Mouse (Mus musculus): Measurements from ENCODE around the gene C1qtnf2. TPM values are rescaled to one million over a fixed set of nuclear protein-coding genes. Genes with fewer than 3 reads are reported as not detected.

Gene C1qtnf2
- 10 to 100 TPM; 27.9 to 31.1 TPM for total RNA-seq (2021)
- long read RNA-seq, experiment 1, transcript C1qtnf2-201 (4 exons, 1,211 nt): major isoform, 32 of 32 reads
- long read RNA-seq, experiment 1, partial matches to known transcripts: 0 of 32 reads
- long read RNA-seq, experiment 1, other reads (novel, unspliced or antisense): 0 of 32 reads
- long read RNA-seq, experiment 2, transcript C1qtnf2-201 (4 exons, 1,211 nt): major isoform, 37 of 39 reads
- long read RNA-seq, experiment 2, partial matches to known transcripts: 0 of 39 reads
- long read RNA-seq, experiment 2, other reads (novel, unspliced or antisense): 1 of 39 reads

DNA sequence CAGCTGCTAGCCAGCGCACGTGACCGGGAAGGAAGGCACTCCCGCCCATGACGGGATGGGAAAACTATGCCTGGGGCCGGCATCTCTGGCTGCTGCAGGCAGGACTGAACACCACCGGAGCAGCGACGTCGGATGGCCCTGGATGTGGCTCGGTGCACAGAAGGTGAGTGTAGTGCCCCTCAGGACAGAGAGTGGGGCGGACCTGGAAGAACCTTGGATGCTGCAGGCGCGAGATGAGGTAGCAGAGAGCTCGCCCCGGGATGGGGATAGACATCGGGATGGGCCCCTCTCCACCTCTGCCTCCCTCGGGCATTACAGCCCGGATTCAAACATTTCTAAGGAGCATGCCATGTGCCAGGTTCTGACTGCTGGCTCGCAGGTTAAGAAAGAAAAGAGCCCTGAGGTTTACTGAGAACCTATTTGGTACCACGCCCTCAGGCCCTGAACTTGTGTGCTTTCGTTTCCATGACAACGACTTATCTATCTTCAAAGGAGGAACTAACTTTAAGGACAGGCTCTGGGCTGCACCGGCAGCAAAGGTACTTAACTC lies at the start of gene C1qtnf2:
Gene C1qtnf2, plus strand, starts transcription at position 52 of the 550 bp plus-strand sequence.
- DNase-seq: peak; percentile 63

DNA sequence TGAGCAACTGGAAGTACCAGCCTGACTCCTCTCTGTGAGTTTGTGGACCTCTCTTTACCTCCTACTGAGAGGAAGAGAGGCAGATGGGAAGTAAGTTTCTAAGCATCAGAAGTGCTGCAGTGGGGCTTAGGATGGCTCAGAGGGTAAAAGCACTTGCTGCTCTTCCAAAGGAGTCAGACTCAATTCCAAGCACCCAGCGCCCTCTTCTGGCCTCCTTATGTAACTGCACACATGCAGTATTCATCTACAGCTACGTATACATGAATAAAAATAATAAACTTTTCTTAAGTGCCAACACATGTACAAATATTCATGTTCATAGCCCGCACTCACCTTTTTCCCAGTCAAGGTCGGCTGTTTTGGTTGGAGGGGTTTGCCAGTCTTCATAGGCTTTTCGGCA lies 49.7 kb upstream of the C1qtnf2 start:
- no peak for DNase-seq

DNA sequence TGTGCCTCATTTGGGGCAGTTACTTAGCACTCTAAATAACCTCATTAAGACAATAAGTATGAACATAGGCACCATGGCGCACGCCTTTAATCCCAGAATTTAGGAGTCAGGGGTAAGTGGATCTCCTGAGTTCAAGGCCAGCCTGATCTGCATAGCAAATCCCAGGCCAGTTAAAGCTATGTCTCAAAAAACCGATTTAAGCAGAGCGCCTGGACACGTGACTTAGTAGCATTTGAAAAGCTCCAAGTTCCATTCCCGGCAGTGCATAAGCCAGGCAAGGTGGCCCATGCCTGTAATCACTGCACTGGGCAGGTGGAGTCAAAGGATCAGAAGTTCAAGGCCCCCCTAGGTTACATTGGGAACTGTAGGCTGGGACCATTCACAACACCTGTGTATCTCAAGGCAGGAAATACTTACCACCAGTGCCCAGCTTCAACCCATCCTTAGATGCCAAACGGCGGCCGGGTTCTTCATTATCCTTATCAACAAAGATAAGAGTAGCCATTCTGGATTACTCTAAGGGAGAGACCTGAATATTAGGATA lies 48.8 kb upstream of the C1qtnf2 start:
- DNase-seq: no peak

DNA sequence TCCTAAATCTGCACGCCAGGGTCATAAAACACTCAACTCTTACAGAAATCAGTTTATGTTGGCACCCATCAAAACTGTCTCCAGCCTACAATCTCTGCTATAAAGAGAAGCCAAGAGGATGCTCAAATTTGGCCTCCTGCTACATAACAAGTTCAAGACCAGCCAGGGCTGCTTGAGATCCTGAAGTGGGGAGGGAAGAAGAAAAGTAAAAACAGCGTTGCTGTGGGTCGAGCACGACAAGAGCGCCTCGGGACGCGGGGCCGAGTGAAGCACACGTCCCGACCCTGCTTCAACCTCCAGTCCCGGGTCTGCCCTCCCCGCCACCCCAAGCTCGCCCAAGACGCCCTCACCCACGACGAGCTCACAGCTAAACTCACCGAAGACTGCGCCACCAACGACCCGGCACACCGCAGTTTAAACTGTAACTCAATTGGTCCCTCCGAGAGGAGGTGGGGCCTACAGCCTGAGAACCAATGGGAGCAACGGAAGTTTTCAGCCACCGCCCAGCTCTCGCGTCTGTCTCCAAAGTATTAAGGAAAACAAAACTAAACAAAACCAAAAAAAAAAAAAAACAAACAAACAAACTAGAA lies 48.2 kb upstream of the C1qtnf2 start, which contains the start of gene Pttg1:
Gene Pttg1, minus strand, starts transcription at position 428 of the 590 bp plus-strand sequence.
- DNase-seq: peak; percentile 61

DNA sequence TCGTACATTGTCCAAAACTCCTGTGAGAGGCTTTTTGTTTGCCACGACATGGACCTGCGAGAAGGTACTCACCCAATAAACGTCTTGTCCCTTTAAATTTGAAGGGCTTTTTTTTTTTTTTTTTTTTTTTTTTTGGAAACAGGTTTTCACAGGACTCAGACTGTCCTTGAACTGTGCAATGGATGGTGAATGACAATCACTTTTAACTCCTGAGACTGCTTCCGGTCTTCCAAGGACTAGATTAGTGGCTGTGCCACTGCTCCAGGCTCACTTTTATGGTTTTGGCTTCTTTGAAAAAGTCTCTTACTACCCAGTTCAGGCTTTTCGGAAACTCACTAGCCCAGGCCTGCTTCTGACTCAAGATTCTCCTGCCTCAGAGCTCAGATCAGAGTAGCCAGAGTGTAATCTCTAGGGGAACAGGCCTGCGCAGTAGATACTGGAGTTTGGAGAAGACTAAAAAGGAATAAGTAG lies 47.6 kb upstream of the C1qtnf2 start:
- no peak for DNase-seq

DNA sequence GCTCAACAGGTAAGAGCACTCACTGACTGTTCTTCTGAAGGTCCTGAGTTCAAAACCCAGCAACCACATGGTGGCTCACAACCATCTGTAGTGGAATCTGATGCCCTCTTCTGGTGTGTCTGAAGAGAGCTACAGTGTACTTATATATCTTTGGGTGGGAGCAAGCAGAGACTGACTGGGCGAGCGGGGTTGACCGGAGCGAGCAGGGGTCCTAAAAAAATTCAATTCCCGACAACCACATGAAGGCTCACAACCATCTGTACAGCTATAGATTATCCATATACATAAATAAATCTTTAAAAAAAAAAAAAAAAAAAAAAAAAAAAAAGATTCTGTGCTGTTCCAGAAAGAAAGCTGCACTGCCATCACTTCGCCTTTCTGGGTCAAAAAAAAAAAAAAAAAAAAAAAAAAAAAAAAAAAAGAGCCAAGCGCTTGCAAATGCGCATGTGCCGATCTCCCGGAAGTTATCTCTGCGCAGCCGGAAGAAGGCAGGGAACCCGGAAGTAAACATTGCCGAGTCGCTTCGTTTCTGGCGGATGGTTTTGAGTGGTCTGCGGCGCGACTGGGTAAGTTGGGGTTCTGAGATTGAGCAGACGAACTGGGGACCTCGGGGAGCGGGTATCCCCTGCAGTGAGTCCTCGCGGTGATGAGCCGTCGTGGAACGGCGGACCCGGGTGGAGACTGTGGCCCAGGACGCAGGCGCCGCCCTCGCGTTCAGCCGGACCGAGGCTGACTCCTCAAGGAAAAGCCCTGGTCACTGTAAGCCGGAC lies 40.6 kb upstream of the C1qtnf2 start, which contains the start of gene Slu7:
Gene Slu7, plus strand, starts transcription at position 491 of the 770 bp plus-strand sequence.
- DNase-seq: peak; percentile 67

DNA sequence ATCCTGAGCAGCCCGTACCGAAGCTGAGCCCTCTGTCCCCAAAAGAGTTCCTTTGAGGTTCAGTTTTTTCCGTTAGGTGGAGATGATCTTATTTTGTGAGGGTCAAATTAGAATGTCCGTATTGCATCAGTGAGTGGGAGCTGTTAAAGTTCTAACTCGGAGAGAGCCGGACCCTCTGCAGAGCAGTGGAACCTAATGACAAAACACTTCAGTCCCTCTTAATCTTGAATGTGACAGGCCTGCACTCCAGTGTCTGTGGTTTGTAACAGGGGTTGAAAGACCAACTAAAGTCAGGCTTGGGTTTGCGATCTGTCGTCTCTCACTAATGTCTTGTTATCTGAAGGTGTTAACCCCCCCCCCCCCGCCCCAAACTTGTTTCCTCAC lies 40.1 kb upstream of the C1qtnf2 start:
- no peak for DNase-seq

DNA sequence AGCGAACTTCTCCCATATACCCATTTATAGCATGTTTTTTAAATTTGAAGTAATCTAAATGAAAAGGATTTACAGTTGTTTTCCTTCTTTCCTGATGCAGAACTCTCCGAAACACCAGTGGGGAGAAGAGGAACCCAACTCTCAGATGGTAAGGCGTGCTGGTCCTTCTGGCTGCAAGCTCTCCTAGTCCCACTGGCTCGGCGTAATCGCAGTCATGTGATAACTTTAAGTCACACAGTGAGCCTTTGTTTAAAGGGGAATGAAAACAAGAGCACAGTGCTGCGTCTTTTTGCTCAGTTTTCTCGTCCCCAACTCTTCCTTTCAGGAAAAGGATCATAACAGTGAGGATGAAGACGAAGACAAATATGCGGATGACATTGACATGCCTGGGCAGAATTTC lies 33.0 kb upstream of the C1qtnf2 start:
- no peak for DNase-seq

DNA sequence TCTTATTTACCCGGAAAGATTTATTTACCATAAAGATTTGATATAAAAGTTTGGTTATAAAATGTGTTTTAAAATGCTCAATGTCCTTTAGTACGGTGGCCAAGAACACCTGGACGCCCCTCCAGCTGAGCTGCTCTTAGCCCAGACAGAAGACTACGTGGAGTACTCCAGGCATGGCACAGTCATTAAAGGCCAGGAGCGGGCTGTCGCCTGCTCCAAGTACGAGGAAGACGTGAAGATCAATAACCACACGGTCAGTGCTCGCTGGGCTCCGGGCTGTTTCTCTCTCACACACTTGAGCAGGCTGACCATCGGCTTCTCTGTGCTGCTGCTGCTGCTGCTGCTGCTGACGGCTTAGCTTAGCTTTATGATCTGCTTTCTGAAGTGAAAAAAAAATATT lies 30.9 kb upstream of the C1qtnf2 start:
- no peak for DNase-seq

DNA sequence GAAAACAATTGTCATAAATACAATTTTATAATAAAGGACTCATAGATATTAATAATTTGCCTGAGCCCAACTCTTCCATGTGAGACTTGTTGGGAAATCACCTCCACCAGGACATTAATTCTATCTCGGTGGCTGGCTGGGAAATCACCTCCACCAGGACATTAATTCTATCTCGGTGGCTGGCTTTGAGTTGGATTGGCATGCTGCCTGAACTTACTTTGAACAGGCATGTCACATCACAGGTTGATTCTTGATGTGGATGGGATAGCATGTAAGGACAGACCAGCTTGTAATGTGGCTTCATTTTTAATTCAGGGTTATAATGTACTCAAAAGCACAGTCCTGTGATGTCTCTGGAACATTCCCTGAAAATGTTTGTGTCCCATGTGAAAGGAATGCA lies 24.2 kb upstream of the C1qtnf2 start:
- DNase-seq: no peak

DNA sequence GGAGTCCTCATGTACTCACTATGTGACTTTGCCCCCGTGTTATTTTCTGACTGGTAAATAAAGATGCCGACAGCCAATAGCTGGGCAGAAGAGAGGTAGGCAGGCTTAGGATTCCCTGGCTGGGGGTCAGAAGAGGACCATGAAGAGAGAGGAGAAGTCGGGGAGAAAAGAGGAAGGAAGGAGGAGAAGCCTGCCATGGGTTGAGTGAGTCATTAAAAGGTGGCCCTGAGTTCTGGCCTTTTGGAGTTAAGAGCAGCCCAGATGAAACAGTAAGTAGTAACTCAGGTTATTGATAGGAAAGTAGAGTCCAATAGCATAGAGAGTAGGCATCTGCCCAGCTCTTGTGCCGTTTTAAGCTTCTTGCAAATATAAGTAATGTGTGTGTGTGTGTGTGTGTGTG lies 22.8 kb upstream of the C1qtnf2 start:
- DNase-seq: no peak

DNA sequence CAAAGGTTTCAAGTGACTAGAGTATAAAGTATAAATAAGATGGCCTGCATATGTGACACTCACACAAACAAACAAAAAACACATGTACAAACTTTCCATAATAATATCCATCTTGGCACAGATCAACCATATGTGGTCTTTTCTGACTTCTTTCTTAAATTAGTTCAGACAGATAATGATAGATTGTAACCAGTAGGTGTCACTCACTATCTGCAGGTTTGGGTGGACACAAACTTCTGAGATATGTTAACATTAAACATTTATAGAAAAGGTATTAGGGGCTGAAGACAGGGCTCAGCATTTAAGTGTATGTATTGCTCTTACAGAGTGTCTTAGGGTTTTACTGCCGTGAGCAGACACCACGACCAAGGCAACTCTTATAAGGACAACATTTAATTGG lies 21.8 kb upstream of the C1qtnf2 start:
- no peak for DNase-seq

DNA sequence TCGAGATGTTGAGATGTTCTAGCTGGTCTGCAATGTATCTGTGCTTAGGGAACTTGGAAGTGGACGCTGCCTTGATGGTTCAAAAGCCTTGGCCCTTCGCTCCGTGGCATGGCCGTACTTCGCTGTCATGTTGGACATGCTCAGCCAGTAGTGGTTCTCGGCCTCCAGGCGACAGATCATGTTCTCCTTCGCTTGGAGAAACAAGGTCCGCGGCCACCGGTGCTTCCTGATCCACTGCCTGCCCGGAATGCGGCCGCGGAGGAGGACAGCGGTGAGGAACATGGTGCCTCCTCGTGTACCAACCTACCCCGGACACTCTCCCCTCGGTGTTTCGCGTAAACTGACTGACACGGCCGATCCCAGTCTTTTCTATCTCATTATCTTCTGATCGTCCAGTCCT lies 10.9 kb upstream of the C1qtnf2 start:
- no peak for DNase-seq

DNA sequence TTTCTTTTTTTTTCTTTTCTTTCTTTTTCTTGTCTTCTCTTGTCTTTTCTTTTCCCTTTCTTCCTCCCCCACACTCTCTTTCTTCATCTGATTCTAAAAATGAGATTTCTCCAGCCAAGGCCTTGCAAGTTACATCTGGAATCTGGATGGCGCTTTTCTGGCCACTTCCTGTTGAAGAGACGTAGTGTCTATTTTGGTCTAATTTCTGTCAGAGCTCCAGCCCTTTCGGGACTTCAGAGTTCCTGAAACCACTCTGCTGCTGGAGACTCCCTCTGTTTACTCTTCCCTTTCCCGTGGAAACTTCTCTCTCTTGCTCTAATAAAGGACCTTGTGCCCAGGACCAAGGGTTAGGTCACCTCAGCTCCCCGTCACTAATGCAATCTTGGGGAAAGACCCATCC lies 4.0 kb upstream of the C1qtnf2 start:
- no peak for DNase-seq

DNA sequence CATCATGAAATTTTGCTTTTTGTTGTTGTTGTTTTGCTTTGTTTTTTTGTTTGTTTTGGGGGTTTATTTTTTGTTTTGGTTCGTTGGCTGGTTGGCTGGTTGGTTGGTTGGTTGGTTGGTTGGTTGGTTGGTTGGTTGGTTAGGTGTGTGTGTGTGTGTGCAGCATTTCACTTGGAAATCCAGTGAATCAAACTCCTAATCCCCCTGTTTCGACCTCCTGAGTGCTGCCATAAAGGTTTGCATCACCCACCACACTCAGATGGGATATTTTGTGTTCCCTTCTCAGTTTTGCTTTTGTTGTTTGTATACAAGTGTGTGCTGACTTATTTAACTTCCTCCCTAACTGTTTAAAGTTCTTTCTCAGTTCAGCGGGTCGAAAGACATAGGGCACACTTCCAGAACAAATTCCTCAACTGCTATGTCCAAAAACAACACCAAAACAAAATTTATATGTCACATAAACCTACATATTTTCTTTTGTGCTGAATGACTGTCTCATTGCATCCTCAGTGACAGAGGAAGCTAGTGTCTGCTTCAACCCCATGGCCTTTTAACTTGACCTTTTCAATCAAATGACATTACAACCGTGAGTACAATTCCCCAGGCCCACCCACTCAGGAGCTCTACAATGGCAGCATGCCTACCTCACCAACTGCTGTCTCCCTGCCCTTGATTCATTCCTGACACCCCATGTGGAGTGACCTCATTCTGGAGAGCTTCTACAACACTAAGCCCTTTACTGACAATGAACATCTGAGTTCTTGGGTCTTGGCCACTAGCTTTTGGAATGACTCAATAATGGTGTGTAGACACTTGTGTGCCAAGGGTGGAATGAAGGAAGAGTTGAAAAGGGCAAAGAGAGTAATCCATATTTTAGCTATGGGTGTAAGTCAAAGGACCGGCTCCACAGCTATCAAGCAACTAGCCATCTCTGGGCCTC lies 2.9 kb upstream of the C1qtnf2 start:
- no peak for DNase-seq

DNA sequence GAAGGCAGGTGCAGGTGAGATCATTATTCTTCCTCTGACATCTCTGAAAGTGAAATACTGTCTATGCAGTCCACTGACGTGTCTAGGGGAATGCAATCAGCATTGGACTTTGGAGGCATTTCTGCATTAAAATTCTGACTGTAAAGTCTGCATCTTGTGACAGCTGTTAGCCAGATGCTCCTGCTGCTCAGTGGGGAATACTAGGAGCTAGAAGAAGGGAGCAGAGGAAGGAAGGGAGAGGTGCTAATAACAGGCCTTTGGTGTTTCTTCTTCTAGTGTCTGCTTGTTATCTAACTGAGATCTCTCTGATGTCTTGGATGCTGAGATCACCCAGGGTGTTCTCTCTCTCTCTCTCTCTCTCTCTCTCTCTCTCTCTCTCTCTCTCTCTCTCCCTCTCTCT lies 961 bp upstream of the C1qtnf2 start:
- DNase-seq: no peak

DNA sequence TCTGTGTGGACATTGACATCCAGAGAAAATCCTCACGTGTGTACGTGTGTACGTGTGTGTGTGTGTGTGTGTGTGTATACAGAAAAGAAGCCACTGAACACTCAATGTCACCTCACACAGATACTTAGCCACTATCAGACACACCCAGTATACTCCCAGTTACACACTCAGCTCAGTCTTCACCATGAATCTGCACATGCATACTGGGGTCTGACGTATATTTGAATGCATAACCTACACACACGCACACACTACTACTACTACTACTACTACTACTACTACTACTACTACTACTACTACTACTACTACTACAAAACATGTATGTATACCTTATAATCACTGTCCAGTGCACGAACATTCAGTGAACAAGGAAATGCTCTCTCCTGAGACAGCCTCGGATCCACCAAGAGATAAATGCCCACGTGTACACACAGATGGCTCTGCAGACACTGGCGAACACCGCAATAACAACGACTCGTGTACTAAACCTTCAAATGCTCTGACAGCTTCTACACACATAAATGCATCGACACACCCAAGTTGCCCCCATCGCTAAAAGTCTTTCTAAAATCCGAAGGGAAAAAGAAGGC lies 346 bp upstream of the C1qtnf2 start:
- DNase-seq: no peak

DNA sequence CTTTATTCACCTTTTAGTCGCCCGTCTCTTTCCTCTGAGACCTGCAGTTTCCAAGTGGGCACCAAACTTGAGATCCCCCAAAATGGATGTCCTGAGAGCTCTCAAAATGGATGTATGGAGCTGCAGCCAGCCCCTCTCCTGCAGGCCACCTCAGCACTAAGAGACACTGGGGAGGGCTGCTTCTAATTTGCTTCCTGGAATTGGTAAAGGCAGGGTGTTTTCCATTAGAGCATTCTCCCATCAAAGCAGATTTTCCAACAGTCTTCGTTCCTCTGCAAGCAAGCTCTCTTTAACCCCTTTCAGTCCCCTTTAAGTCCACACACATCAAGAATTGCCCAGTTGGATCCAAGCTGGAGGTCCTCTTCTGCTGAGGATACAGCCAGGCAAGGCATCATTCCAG lies 5.3 kb downstream of the C1qtnf2 start:
- no peak for DNase-seq

DNA sequence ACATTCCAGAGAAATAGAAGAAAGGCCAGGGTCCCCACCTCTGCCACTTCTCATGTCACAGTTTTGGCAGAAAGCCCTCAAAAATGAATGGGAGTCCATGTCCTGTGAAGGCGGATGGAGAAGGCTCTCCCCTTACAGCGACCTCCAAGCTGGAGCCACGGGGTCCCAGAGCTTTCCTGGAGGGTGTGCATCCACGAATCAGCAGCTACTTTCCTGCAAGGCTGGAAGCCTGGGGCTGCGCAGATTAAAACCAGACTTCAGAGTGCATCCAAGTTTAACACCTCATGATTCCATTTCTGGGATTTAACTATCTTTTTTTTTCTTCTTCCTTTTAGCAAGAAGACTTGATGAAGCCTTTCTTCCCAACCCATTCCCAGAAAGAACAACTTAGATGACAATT lies 6.5 kb downstream of the C1qtnf2 start:
- DNase-seq: no peak

DNA sequence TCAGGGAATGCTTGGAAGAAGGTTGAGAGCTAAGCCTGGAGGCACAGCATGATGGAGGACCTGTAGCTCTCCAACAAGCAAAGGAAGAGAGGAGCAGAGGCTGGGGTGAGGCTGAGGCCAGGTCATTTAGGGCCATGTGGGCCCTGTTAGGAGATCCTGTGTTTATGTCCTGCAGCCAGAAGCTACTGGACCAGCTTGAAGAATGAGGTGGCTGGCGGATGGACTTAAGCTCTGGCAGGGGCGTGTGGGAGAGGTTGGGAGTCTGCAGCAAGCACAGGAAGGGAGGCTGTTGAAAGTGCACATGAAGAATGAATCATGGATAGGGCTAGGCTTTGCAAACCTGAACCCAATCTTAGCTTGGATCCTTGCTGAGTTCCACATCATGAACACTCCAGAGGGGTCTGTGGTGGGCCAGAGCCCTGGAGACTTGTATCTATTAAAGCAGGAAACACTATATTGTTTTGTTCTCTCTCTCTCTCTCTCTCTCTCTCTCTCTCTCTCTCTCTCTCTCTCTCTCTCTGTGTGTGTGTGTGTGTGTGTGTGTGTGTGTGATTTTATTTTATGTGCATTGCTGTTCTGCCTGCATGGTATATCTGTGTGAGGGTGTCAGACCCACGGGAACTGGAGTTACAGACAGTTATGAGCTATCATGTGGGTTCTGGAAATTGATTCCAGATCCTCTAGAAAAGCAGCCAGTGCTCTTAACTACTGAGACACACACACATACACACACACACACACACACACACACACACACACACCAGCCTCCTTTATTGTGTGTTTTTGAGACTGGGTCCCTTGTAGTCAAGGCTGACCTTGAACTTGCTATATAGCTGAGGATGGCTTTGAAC lies 7.8 kb downstream of the C1qtnf2 start:
- DNase-seq: no peak
